Mouse (Mus musculus) thymus, adult 2 months (tissue): ENCODE results near the gene Cdk14. TPM values are rescaled to one million over a fixed set of nuclear protein-coding genes. Genes with fewer than 3 reads are reported as not detected.
"Not testable (repeated sequence)": the region's sequence is repeated elsewhere in the genome, so short reads cannot be mapped to it uniquely, and the experiment has no call there.

ENCODE experiments used
- DNase-seq: peaks from one replicate; pipeline ENCODE4 v3.0.0; 2021
- H3K27ac ChIP-seq: fragments of 200-500 bp; 2 replicates; pipeline ENCODE4 v1.5.1; 2012; ENCODE audit warnings: low read length, control low read depth; ENCODE audit not compliant: control insufficient read depth, insufficient read depth
- H3K27me3 ChIP-seq: fragments of 200-500 bp; 2 replicates; pipeline ENCODE4 v1.6.1; 2012; ENCODE audit warnings: mild to moderate bottlenecking, low read length, moderate library complexity, mixed read lengths; ENCODE audit not compliant: control insufficient read depth, insufficient read depth
- H3K36me3 ChIP-seq: fragments of 200-500 bp; 2 replicates; pipeline ENCODE4 v1.6.1; 2012; ENCODE audit warnings: mild to moderate bottlenecking, low read length, moderate library complexity; ENCODE audit not compliant: control insufficient read depth, insufficient read depth
- H3K4me1 ChIP-seq: fragments of 200-500 bp; replicated peaks from 2 replicates; pipeline ENCODE4 v1.6.1; 2012; ENCODE audit warnings: low read length; ENCODE audit not compliant: control insufficient read depth, insufficient read depth
- H3K4me3 ChIP-seq: fragments of 200-500 bp; 2 replicates; pipeline ENCODE4 v1.5.1; 2012; ENCODE audit warnings: mild to moderate bottlenecking, low read length, control low read depth, moderate library complexity; ENCODE audit not compliant: control insufficient read depth, insufficient read depth
- CTCF ChIP-seq: fragments of 200-500 bp; IDR thresholded peaks from 2 replicates; pipeline ENCODE4 v1.5.1; 2012; ENCODE audit warnings: mild to moderate bottlenecking, control low read depth, low read length, moderate library complexity, borderline replicate concordance; ENCODE audit not compliant: control insufficient read depth, poor library complexity, insufficient read depth; ENCODE audit errors: extremely low read depth
- POLR2A ChIP-seq: fragments of 200-500 bp; IDR thresholded peaks from 2 replicates; pipeline ENCODE4 v1.6.1; 2012; ENCODE audit warnings: mild to moderate bottlenecking, low read length, control low read depth, moderate library complexity; ENCODE audit not compliant: control insufficient read depth, poor library complexity, insufficient read depth; ENCODE audit errors: extremely low read depth
- WGBS: fragments of 180-500 bp; shearing (Covaris S2); methylation state at CpG from one replicate; pipeline ENCODE4 v1.1.7; 2018; 5-methylcytosine and 5-hydroxymethylcytosine counted together
- polyA plus RNA-seq: library from polyadenylated mRNA; depleted of rRNA; stranded (reverse); fragments of >200 nt; gene quantifications from 2 replicates; pipeline ENCODE4 v1.2.3, GENCODE M21; 2012

Cdk14 gene
- polyA plus RNA-seq, 1 experiment: 0.90 TPM

DNA sequence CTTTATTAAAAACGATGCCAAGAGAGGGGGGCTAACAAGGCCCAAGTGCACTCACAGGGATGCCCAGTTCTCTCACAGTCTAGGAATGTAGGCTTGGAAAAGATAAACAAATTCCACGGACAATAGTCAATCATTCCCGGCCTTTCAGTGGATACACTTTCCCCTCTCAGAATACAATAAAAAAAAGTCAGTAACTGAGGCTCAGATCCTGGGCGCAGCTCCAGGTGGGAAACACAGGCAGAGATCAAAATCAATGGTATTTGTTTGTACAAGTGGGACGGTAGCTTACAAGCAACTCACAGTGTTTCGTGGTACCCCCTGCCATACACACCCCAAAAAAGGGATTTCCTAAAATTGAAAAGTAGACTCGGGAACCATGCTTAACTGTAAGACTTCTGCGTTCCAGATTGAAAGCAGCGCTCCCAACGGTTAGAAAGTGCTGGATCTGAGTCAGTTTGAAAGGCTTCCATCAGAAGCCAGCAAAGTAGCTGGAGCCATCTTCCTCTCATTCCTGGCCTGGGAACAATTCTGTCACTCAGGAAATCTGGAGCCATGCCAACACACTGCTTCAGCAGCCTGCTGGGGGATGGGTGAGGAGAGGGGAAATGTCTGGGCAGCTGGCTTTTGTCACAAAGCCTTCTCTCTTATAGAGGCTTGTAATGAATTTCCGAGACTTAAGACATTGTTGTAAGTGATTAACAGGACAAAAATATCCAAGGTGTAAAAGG is 77.5 kb downstream of the Cdk14 start:
- no peaks in the 10 kb centered on the region for H3K27me3 ChIP-seq
- no peaks in the 10 kb centered on the region for H3K4me1 ChIP-seq
- 88% methylated on average over 11 of the region's 11 CpGs for WGBS
- H3K36me3 ChIP-seq: no peaks in the 10 kb centered on the region
- no peak for DNase-seq
- no peak overlapping the region for H3K4me3 ChIP-seq
- TF ChIP-seq CTCF (no peak), POLR2A (no peak)
- no peak overlapping the region for H3K27ac ChIP-seq

GRCm38 (mm10) chr5:5341611-5342010 is 78.5 kb downstream of the Cdk14 start:
- Histone ChIP-seq H3K4me1 (no peaks in the 10 kb centered on the region), H3K4me3 (no peak overlapping the region), H3K27me3 (no peaks in the 10 kb centered on the region), H3K36me3 (no peaks in the 10 kb centered on the region), H3K27ac (no peak overlapping the region)
- 93% methylated on average over 8 of the region's 8 CpGs for WGBS
- no peak for TF ChIP-seq CTCF
- TF ChIP-seq POLR2A: no peak
- DNase-seq: no peak

DNA sequence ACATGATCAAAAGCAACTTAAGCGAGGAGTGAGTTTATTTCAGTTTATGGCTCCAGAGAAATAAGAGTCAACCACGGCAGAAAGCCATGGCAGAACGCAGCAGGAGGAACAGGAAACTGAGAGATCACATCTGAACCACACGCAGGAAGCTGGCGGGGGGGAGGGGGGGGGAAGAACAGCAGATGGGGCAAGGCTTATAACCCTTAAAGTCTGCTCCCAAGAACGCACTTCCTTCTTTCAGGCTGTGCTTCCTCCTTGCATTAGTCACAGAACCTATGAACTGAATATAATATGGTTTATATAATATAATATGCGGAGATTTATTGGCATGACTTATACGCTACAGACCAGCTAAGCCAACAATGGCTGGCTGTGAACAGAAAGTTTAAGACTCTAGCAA is 86.2 kb downstream of the Cdk14 start:
- Histone ChIP-seq H3K36me3 (no peaks in the 10 kb centered on the region), H3K27me3 (no peaks in the 10 kb centered on the region), H3K4me3 (no peak overlapping the region), H3K27ac (no peak overlapping the region), H3K4me1 (no peaks in the 10 kb centered on the region)
- whole genome bisulfite sequencing: 55% methylated on average over 8 of the region's 8 CpGs
- TF ChIP-seq CTCF (no peak), POLR2A (no peak)
- no peak for DNase-seq

GRCm38 (mm10) chr5:5330926-5331460 is 89.1 kb downstream of the Cdk14 start:
- DNase-seq: no peak
- H3K27me3 ChIP-seq: no peaks in the 10 kb centered on the region
- no peaks in the 10 kb centered on the region for H3K4me1 ChIP-seq
- TF ChIP-seq CTCF: no peak
- H3K27ac ChIP-seq: no peak overlapping the region
- WGBS: 95% methylated on average over 10 of the region's 10 CpGs
- H3K4me3 ChIP-seq: no peak overlapping the region
- H3K36me3 ChIP-seq: no peaks in the 10 kb centered on the region

DNA sequence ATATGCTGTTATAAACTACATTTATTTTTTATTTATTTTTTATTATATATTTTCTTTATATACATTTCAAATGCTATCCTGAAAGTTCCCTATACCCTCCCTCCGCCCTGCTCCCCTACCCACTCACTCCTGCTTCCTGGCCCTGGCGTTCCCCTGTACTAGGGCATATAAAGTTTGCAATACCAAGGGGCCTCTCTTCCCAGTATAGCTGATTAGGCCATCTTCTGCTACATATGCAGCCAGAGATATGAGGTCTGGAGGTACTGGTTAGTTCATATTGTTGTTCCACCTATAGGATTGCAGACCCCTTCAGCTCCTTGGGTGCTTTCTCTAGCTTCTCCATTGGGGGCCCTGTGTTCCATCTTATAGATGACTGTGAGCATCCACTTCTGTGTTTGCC is 91.1 kb downstream of the Cdk14 start:
- not testable (repeated sequence) for H3K36me3 ChIP-seq, H3K4me3 ChIP-seq, DNase-seq, H3K27ac ChIP-seq, H3K4me1 ChIP-seq, H3K27me3 ChIP-seq
- 94% methylated on average over 2 of the region's 2 CpGs for WGBS

DNA sequence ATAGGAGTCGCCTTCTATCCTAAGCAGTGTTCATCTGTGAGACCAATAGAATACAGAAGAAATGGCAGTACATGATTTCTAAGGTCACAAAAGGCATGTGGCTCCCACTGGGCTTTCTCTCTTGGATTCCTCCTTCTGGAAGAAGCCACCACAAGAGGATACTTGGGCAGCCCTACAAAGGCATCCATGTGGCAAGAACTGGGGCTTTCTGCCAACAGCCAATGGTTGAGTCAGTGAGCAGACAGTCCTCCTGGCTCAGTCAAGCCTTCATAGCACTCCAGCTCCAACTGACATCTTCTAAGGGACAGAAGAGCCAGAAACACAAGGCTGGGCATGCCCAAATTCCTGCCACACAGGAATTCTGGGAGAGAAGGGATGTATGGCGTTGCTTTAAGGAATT is 93.4 kb downstream of the Cdk14 start:
- no peak overlapping the region for H3K4me3 ChIP-seq
- no peak for TF ChIP-seq POLR2A
- no peak for DNase-seq
- no peak overlapping the region for H3K27ac ChIP-seq
- H3K4me1 ChIP-seq: no peaks in the 10 kb centered on the region
- 90% methylated on average over 2 of the region's 2 CpGs for WGBS
- no peaks in the 10 kb centered on the region for H3K27me3 ChIP-seq
- H3K36me3 ChIP-seq: no peaks in the 10 kb centered on the region

- Histone ChIP-seq H3K27me3 (no peaks in the 10 kb centered on the region), H3K36me3 (no peaks in the 10 kb centered on the region), H3K4me3 (no peak overlapping the region), H3K4me1 (no peaks in the 10 kb centered on the region), H3K27ac (no peak overlapping the region)
- TF ChIP-seq CTCF: no peak
- no peak for TF ChIP-seq POLR2A
- DNase-seq: no peak
- WGBS: 96% methylated on average over 8 of the region's 8 CpGs
Observed at GRCm38 (mm10) chr5:5322699-5323098, 97.4 kb downstream of the Cdk14 start.
